Mouse (Mus musculus) neural tube, embryonic 14.5 days (tissue): ENCODE data around the gene Got1. TPM values are rescaled to one million over a fixed set of nuclear protein-coding genes. Genes with fewer than 3 reads are reported as not detected.

Experiments
- ATAC-seq: fragments of 200-750 bp; cut with Nextera tagmentation; 2 replicates; pipeline ENCODE4 v1.8.0; 2017; ENCODE audit warnings: low read depth, mild to moderate bottlenecking, moderate TSS enrichment, moderate library complexity
- H3K27ac ChIP-seq: fragments of 300-500 bp; sonication (generic); 2 replicates; pipeline ENCODE4 v1.5.1; 2014; ENCODE audit warnings: low read depth, mild to moderate bottlenecking, control low read depth, low read length, moderate library complexity, mixed read lengths
- H3K27me3 ChIP-seq: fragments of 300-500 bp; sonication (generic); 2 replicates; pipeline ENCODE4 v1.6.1; 2014; ENCODE audit warnings: low read length; ENCODE audit not compliant: control insufficient read depth, insufficient read depth
- H3K36me3 ChIP-seq: fragments of 300-500 bp; sonication (generic); 2 replicates; pipeline ENCODE4 v1.6.1; 2014; ENCODE audit warnings: low read length, mixed read lengths; ENCODE audit not compliant: control insufficient read depth, insufficient read depth
- H3K4me1 ChIP-seq: fragments of 300-500 bp; sonication (generic); 2 replicates; pipeline ENCODE4 v1.6.1; 2014; ENCODE audit warnings: low read length; ENCODE audit not compliant: control insufficient read depth, insufficient read depth
- H3K4me2 ChIP-seq: fragments of 300-500 bp; sonication (generic); 2 replicates; pipeline ENCODE4 v1.6.1; 2014; ENCODE audit warnings: mild to moderate bottlenecking, low read depth, low read length, control low read depth
- H3K4me3 ChIP-seq: fragments of 300-500 bp; sonication (generic); 2 replicates; pipeline ENCODE4 v1.5.1; 2014; ENCODE audit warnings: low read depth, low read length, control low read depth, mixed read lengths
- H3K9ac ChIP-seq: fragments of 300-500 bp; sonication (generic); replicated peaks from 2 replicates; pipeline ENCODE4 v1.6.1; 2014; ENCODE audit warnings: low read depth, mild to moderate bottlenecking, control low read depth, low read length, mixed read lengths
- H3K9me3 ChIP-seq: fragments of 300-500 bp; sonication (generic); 2 replicates; pipeline ENCODE4 v1.6.1; 2016; ENCODE audit warnings: low read length; ENCODE audit not compliant: control insufficient read depth
- WGBS: fragments of 180-500 bp; shearing (Covaris S2); extraction: QIAGEN DNeasy Blood & Tissue Kit; methylation state at CpG from one replicate; pipeline ENCODE4 v1.1.7; 2014; 5-methylcytosine and 5-hydroxymethylcytosine counted together
- polyA plus RNA-seq: library from polyadenylated mRNA; unstranded; fragments of >200 nt; fragmentation: Nextera tagmentation; extraction: Ambion mirVana; gene quantifications from 2 replicates; pipeline ENCODE4 v1.2.1, GENCODE M21; 2014

The Got1 gene
- polyA plus RNA-seq = 81.8 and 99.5 TPM in 2 replicates

- Histone ChIP-seq H3K9ac (peak within 1 kb of the TSS; percentile 71), H3K9me3 (no peaks in the 10 kb centered on the region), H3K27ac (peak within 1 kb of the TSS; percentile 76), H3K4me3 (peak within 1 kb of the TSS; percentile 56), H3K27me3 (no peaks in the 10 kb centered on the region), H3K4me2 (peak within 1 kb of the TSS; percentile 76), H3K36me3 (no peaks in the 10 kb centered on the region), H3K4me1 (peaks cover 18% of the 10 kb centered on the region)
- WGBS = under 1% methylated on average over 58 of the region's 58 CpGs
- ATAC-seq = peak; percentile 100
Measured at GRCm38 (mm10) chr19:43524187-43525103, at the start of gene Got1. Gene Got1, minus strand, starts transcription at chr19:43524605.

- whole genome bisulfite sequencing = 15% methylated on average over 32 of the region's 32 CpGs
- peak; percentile 86 for ATAC-seq
- H3K27ac ChIP-seq = no peak overlapping the region
- H3K4me2 ChIP-seq = peak overlapping the region; percentile 79
- H3K36me3 ChIP-seq = no peaks in the 10 kb centered on the region
- peak overlapping the region; percentile 42 for H3K4me3 ChIP-seq
- no peaks in the 10 kb centered on the region; the same call in 1 of the 2 replicates for H3K4me1 ChIP-seq
- peak overlapping the region; percentile 46; the same call in 1 of the 2 replicates for H3K9ac ChIP-seq
- H3K9me3 ChIP-seq = no peaks in the 10 kb centered on the region
- peaks cover 6% of the 10 kb centered on the region; the same call in 1 of the 2 replicates for H3K27me3 ChIP-seq
Measured at GRCm38 (mm10) chr19:43570831-43571790, 46.7 kb upstream of the Got1 start.

DNA sequence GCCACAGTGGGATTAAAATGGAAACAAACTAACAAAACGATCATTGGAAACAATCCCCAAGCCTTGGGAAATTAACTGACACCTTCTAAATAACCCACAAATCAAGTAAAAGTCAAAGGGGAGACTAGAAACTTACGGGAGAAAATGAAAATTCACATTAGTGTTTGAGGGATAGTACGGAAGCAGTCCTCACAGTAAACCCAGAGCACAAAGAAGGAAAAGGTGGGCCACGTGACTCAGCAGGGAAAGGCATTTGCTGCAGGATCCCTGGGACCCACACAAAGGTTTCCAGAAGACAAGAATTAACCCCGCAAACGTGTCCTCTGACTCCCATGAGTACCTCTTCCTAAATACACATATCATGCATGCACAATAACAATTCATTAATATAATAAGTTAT lies 44.7 kb upstream of the Got1 start:
- 56% methylated on average over 6 of the region's 6 CpGs for WGBS
- H3K27me3 ChIP-seq = peaks cover 6% of the 10 kb centered on the region; the same call in 1 of the 2 replicates
- no peak overlapping the region for H3K4me2 ChIP-seq
- ATAC-seq = no peak
- H3K9me3 ChIP-seq = no peaks in the 10 kb centered on the region
- no peak overlapping the region for H3K4me3 ChIP-seq
- H3K4me1 ChIP-seq = no peaks in the 10 kb centered on the region; the same call in 1 of the 2 replicates
- no peak overlapping the region for H3K27ac ChIP-seq
- no peak overlapping the region for H3K9ac ChIP-seq
- no peaks in the 10 kb centered on the region for H3K36me3 ChIP-seq

DNA sequence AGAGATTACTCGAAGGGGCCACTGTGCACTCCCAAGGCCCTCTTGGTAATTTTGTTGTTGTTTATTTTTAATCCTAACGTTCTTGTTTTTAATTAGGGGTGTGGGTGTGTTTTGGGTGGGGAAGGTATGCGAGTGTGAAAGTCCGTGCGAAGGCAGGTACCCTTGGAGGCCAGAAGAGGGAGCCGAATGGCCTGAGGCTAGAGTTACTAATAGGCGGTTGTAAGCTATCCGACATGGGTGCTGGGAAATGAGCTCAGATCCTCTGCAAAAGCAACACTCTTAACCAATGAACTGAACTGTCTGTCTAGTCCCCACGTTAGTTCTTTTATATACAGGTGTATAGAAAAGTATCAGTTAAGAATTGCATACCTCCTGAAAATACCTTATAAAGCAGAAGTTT lies 43.9 kb upstream of the Got1 start:
- no peak for ATAC-seq
- Histone ChIP-seq H3K4me2 (no peak overlapping the region), H3K4me3 (no peak overlapping the region), H3K27me3 (peaks cover 4% of the 10 kb centered on the region; the same call in 1 of the 2 replicates), H3K27ac (no peak overlapping the region), H3K4me1 (no peaks in the 10 kb centered on the region; the same call in 1 of the 2 replicates), H3K9me3 (no peaks in the 10 kb centered on the region), H3K9ac (no peak overlapping the region), H3K36me3 (no peaks in the 10 kb centered on the region)
- 44% methylated on average over 9 of the region's 9 CpGs for WGBS

- no peaks in the 10 kb centered on the region for H3K9me3 ChIP-seq
- H3K4me2 ChIP-seq = no peak overlapping the region
- WGBS = 86% methylated on average over 5 of the region's 5 CpGs
- no peaks in the 10 kb centered on the region for H3K4me1 ChIP-seq
- no peaks in the 10 kb centered on the region for H3K27me3 ChIP-seq
- no peak overlapping the region for H3K27ac ChIP-seq
- no peak for ATAC-seq
- no peak overlapping the region for H3K4me3 ChIP-seq
- H3K36me3 ChIP-seq = no peaks in the 10 kb centered on the region
- no peak overlapping the region for H3K9ac ChIP-seq
Measured at GRCm38 (mm10) chr19:43563166-43563565, 38.8 kb upstream of the Got1 start.

GRCm38 (mm10) chr19:43561841-43562240 lies 37.4 kb upstream of the Got1 start:
- WGBS = 85% methylated on average over 4 of the region's 4 CpGs
- ATAC-seq = no peak
- H3K9ac ChIP-seq = no peak overlapping the region
- no peak overlapping the region for H3K4me3 ChIP-seq
- H3K4me1 ChIP-seq = no peaks in the 10 kb centered on the region
- H3K9me3 ChIP-seq = no peaks in the 10 kb centered on the region
- no peak overlapping the region for H3K27ac ChIP-seq
- no peaks in the 10 kb centered on the region for H3K36me3 ChIP-seq
- H3K27me3 ChIP-seq = no peaks in the 10 kb centered on the region
- H3K4me2 ChIP-seq = no peak overlapping the region

GRCm38 (mm10) chr19:43560244-43560643 lies 35.8 kb upstream of the Got1 start:
- Histone ChIP-seq H3K36me3 (no peaks in the 10 kb centered on the region), H3K9me3 (no peaks in the 10 kb centered on the region), H3K9ac (no peak overlapping the region), H3K27ac (no peak overlapping the region), H3K4me1 (no peaks in the 10 kb centered on the region), H3K4me2 (no peak overlapping the region), H3K27me3 (no peaks in the 10 kb centered on the region), H3K4me3 (no peak overlapping the region)
- 86% methylated on average over 2 of the region's 2 CpGs for WGBS
- no peak for ATAC-seq

DNA sequence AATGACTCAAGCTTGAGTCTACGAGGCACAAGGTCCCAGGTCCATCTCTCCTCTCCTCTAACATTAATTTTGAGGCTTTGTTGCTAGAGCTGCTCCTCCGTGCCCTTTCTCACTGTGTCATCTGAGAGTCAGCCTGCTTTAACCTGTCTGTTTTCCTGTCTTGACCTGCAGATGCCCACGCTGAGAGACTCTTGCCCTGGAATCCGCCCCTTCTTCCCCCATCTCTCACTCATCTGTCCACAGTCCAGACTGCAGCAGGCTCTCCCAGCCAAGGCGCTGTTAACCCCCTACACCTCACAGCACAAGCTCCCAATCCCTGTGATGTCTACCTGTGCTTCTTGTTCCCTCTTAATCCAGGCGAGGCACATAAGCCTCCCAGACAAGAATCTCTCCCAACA lies 27.1 kb upstream of the Got1 start:
- no peak for ATAC-seq
- no peaks in the 10 kb centered on the region for H3K9me3 ChIP-seq
- H3K27ac ChIP-seq = no peak overlapping the region
- H3K4me2 ChIP-seq = no peak overlapping the region
- H3K9ac ChIP-seq = no peak overlapping the region
- 84% methylated on average over 6 of the region's 6 CpGs for WGBS
- peaks cover 3% of the 10 kb centered on the region; the same call in 1 of the 2 replicates for H3K4me1 ChIP-seq
- H3K27me3 ChIP-seq = no peaks in the 10 kb centered on the region
- H3K36me3 ChIP-seq = no peaks in the 10 kb centered on the region
- H3K4me3 ChIP-seq = no peak overlapping the region
